Mouse (Mus musculus) stomach, postnatal 0 days (tissue): ENCODE measurements around the gene Rin2.

Experiments
- CTCF ChIP-seq: IDR thresholded peaks from 2 replicates; pipeline ENCODE4 v1.5.1; 2016; ENCODE audit warnings: antibody characterized with exemption, low read depth, mild to moderate bottlenecking, moderate library complexity
- EP300 ChIP-seq: optimal IDR thresholded peaks from 2 replicates; pipeline ENCODE3; 2016; ENCODE audit warnings: antibody characterized with exemption

DNA sequence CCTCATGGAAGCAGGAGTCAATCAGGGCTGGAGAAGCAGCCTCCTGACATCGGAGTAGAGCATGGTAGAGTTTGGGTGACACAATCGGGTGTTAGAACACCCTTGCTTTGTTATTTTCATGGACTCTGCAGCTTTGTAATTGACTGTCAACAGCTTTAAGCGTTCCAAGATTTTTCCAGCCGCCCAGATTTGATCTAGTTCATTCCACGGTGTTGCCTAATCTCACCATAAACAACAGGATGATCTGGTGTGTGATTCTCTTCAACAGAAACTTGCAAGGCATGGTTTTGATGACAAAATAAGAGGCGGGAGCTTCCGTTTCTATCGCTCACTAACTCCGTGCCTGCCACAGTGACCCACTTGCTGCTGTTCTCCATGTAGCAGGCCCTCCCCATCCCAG is 180.8 kb downstream of the Rin2 start:
- TF ChIP-seq CTCF, result no peak
- TF ChIP-seq EP300, result no peak
